In the genomic region with DNA sequence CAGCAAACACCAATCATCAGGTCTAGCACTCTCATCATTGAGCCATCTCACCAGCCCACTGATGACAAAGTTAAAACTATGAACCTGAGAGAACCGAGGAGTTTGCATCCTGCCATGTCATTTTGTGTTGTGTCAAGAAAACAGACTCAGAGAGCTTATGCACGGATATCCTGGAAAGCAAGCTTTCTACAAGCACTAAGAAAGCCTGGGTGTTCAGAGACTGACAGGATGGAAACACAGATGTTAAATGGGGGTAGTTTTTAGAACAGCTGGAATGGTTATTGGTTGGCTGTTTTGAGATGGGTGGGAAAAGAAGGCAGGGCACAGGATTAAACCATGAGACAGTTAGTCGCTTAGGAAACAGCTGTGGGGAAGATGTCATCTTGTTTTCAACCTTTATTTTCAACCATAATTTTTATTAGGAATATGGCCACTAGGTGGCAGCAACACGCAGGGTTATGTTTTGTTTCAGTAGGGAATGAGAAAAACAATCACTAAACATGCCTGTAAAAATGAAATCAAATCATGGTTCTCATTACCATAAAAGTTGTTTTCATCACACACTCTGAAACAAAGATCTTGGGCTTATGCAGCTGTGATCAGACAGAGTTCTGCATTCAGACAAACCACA, we compare ENCODE assay signal across 10 mouse cellular contexts. TPM values are rescaled to one million over a fixed set of nuclear protein-coding genes. Genes with fewer than 3 reads are reported as not detected.
DNase-seq lines count a peak whose midpoint lies in the region; ATAC-seq and TF ChIP-seq lines count a peak whose summit lies in the region.
"Had no signal": no experiment of that assay in that cellular context is flagged by ENCODE, and none has a peak within 500 bp of the region (broad histone marks: within the 10 kb centered on the region; RNA-seq: fewer than 3 reads in every experiment).

No protein-coding gene starts in this region.

- peak; percentile 6 to 33 for DNase-seq in kidney, adult 8-10 months
- DNase-seq in G1E (ENCODE audit: low spot score), result no peak
- peak; percentile 56 for DNase-seq in c-Kit-positive CD71-negative TER-119-negative erythroid progenitor cells, embryonic 14.5 days (ENCODE audit: low read depth)
- peak; percentile 84 for DNase-seq in forebrain, postnatal 0 days
- DNase-seq in layer of hippocampus, postnatal 14 days (ENCODE audit: low spot score in 2 of 2), result peak; percentile 50 to 65
- DNase-seq in midbrain, embryonic 11.5 days (ENCODE audit: low spot score, missing footprints), result peak; percentile 93
- DNase-seq in thymus, postnatal 14 days, result peak; percentile 58

- no peak overlapping the region for H3K27ac ChIP-seq in kidney, embryonic 15.5 days
- no peak overlapping the region for H3K27ac ChIP-seq in forebrain, postnatal 0 days (ENCODE audit: low read depth, low read length)
- no peak overlapping the region for H3K27ac ChIP-seq in midbrain, embryonic 11.5 days (ENCODE audit: low read depth, low read length)

- H3K36me3 ChIP-seq in kidney, embryonic 15.5 days, result no peaks in the 10 kb centered on the region
- H3K36me3 ChIP-seq in G1E (replicated peaks), result no peaks in the 10 kb centered on the region
- no peaks in the 10 kb centered on the region for H3K36me3 ChIP-seq in forebrain, postnatal 0 days (ENCODE audit: insufficient read depth)
- no peaks in the 10 kb centered on the region for H3K36me3 ChIP-seq in midbrain, embryonic 11.5 days (ENCODE audit: control insufficient read depth, insufficient read depth, low read length)

- no peaks in the 10 kb centered on the region for H3K4me1 ChIP-seq in kidney, embryonic 15.5 days
- no peaks in the 10 kb centered on the region for H3K4me1 ChIP-seq in G1E (ENCODE audit: insufficient read depth, low read depth, low read length)
- no peaks in the 10 kb centered on the region for H3K4me1 ChIP-seq in forebrain, postnatal 0 days (ENCODE audit: insufficient read depth)
- no peaks in the 10 kb centered on the region for H3K4me1 ChIP-seq in midbrain, embryonic 11.5 days (ENCODE audit: control insufficient read depth, insufficient read depth, low read length)

- H3K27me3 ChIP-seq in kidney, embryonic 15.5 days, result no peaks in the 10 kb centered on the region
- H3K27me3 ChIP-seq in G1E (ENCODE audit: insufficient read depth, low read length), result peaks cover 4% of the 10 kb centered on the region; the same call in 1 of the 2 replicates
- H3K27me3 ChIP-seq in forebrain, postnatal 0 days (ENCODE audit: insufficient read depth, low read length), result no peaks in the 10 kb centered on the region
- H3K27me3 ChIP-seq in midbrain, embryonic 11.5 days (ENCODE audit: control insufficient read depth, insufficient read depth, low read length), result no peaks in the 10 kb centered on the region

- H3K4me3 ChIP-seq in kidney, embryonic 15.5 days (replicated peaks), result no peak overlapping the region
- H3K4me3 ChIP-seq in G1E (ENCODE audit: low read depth, low read length), result no peak overlapping the region
- no peak overlapping the region for H3K4me3 ChIP-seq in forebrain, postnatal 0 days (ENCODE audit: low read depth, low read length)
- H3K4me3 ChIP-seq in midbrain, embryonic 11.5 days (ENCODE audit: low read depth, low read length), result no peak overlapping the region
- H3K4me3 ChIP-seq: erythroblast, embryonic 14.5 days had no signal

- H3K9ac ChIP-seq in kidney, embryonic 15.5 days, result no peak overlapping the region
- H3K9ac ChIP-seq in forebrain, postnatal 0 days, result no peak overlapping the region
- H3K9ac ChIP-seq in midbrain, embryonic 11.5 days (ENCODE audit: low read length), result no peak overlapping the region

- no peak for ATAC-seq in kidney, embryonic 15.5 days (replicated peaks; ENCODE audit: low FRiP score)
- ATAC-seq in G1E (ENCODE audit: extremely low read depth, insufficient number of reproducible peaks, low FRiP score, poor library complexity, severe bottlenecking), result no peak
- peak; percentile 78 for ATAC-seq in forebrain, postnatal 0 days
- no peak for ATAC-seq in midbrain, embryonic 11.5 days (ENCODE audit: low FRiP score)

- H3K4me2 ChIP-seq in kidney, embryonic 15.5 days, result no peak overlapping the region
- no peak overlapping the region for H3K4me2 ChIP-seq in forebrain, postnatal 0 days (ENCODE audit: low read depth)
- no peak overlapping the region for H3K4me2 ChIP-seq in midbrain, embryonic 11.5 days

- WGBS in kidney, embryonic 15.5 days, result 30% methylated on average over 4 of the region's 4 CpGs
- 29% methylated on average over 4 of the region's 4 CpGs for WGBS in forebrain, postnatal 0 days
- 37% methylated on average over 4 of the region's 4 CpGs for WGBS in midbrain, embryonic 11.5 days

- TF ChIP-seq CTCF in G1E (IDR thresholded peaks at IDR 0.05; ENCODE audit: low read depth, low read length), result 0 out of 2 replicates have a peak, but pooled peaks have one; percentile 1
- TF ChIP-seq CTCF in forebrain, postnatal 0 days (IDR thresholded peaks at IDR 0.05; ENCODE audit: low read depth), result peak; percentile 77

- H3K9me3 ChIP-seq in kidney, embryonic 15.5 days (replicated peaks), result no peaks in the 10 kb centered on the region
- H3K9me3 ChIP-seq in G1E (replicated peaks), result no peaks in the 10 kb centered on the region
- H3K9me3 ChIP-seq in forebrain, postnatal 0 days (ENCODE audit: low read length), result no peaks in the 10 kb centered on the region
- no peaks in the 10 kb centered on the region for H3K9me3 ChIP-seq in midbrain, embryonic 11.5 days (ENCODE audit: control insufficient read depth, low read length)

RNA-seq across cellular contexts. Expression of a gene that starts 18.3 kb away (rescaled TPM):
- 1.6 and 2.0 TPM in 2 replicates for polyA plus RNA-seq in kidney, embryonic 15.5 days (2015; fragmentation: Nextera tagmentation; extraction: Ambion mirVana)
- 2.8 and 3.4 TPM in 2 replicates for total RNA-seq in G1E (2014; fragmentation: Nextera tagmentation)
- total RNA-seq in G1E (2017), result 0.33 and 1.0 TPM in 2 replicates
- polyA plus RNA-seq in G1E (2012), result 0.13 and 0.22 TPM in 2 replicates
- total RNA-seq in forebrain, postnatal 0 days (2014; rRNA removed), result 5.7 and 6.5 TPM in 2 replicates
- 2.6 and 3.8 TPM in 2 replicates for polyA plus RNA-seq in forebrain, postnatal 0 days (2015; fragmentation: Nextera tagmentation; extraction: Ambion mirVana)
- total RNA-seq in layer of hippocampus, postnatal 14 days (2021), result 1 to 10 TPM; 2.2 TPM
- polyA plus RNA-seq in midbrain, embryonic 11.5 days (2014; fragmentation: Nextera tagmentation; extraction: Ambion mirVana), result 2.6 and 4.3 TPM in 2 replicates
- polyA plus RNA-seq: erythroblast, embryonic 14.5 days had no signal

RNA-seq across cellular contexts. Expression of a gene that starts 22.7 kb away (rescaled TPM):
- 0.23 and 0.24 TPM in 2 replicates for polyA plus RNA-seq in kidney, embryonic 15.5 days (2015; fragmentation: Nextera tagmentation; extraction: Ambion mirVana)
- total RNA-seq in G1E (2014; fragmentation: Nextera tagmentation) (not detected in 2 replicates), G1E (2017) (not detected in 2 replicates)
- polyA plus RNA-seq in G1E (2012), result not detected in 2 replicates
- total RNA-seq in forebrain, postnatal 0 days (2014; rRNA removed), result 7.1 and 8.2 TPM in 2 replicates
- 10.7 and 12.1 TPM in 2 replicates for polyA plus RNA-seq in forebrain, postnatal 0 days (2015; fragmentation: Nextera tagmentation; extraction: Ambion mirVana)
- total RNA-seq in layer of hippocampus, postnatal 14 days (2021), result 1 to 10 TPM in 1 of 2 experiments, under 1 TPM in 1; 0.41 to 1.8 TPM
- polyA plus RNA-seq in midbrain, embryonic 11.5 days (2014; fragmentation: Nextera tagmentation; extraction: Ambion mirVana), result 0.20 TPM in 1 of 2 replicates, not detected in the other
- polyA plus RNA-seq: erythroblast, embryonic 14.5 days had no signal

RNA-seq across cellular contexts. Expression of a gene that starts 31.9 kb away (rescaled TPM):
- 491 and 564 TPM in 2 replicates for polyA plus RNA-seq in kidney, embryonic 15.5 days (2015; fragmentation: Nextera tagmentation; extraction: Ambion mirVana)
- 239 and 247 TPM in 2 replicates for total RNA-seq in G1E (2014; fragmentation: Nextera tagmentation)
- 853 and 891 TPM in 2 replicates for total RNA-seq in G1E (2017)
- 110 and 140 TPM in 2 replicates for polyA plus RNA-seq in G1E (2012)
- total RNA-seq in forebrain, postnatal 0 days (2014; rRNA removed), result 295 and 371 TPM in 2 replicates
- polyA plus RNA-seq in forebrain, postnatal 0 days (2015; fragmentation: Nextera tagmentation; extraction: Ambion mirVana), result 535 and 605 TPM in 2 replicates
- 100 to 1,000 TPM; 308 to 321 TPM for total RNA-seq in layer of hippocampus, postnatal 14 days (2021)
- polyA plus RNA-seq in midbrain, embryonic 11.5 days (2014; fragmentation: Nextera tagmentation; extraction: Ambion mirVana), result 566 and 581 TPM in 2 replicates

RNA-seq across cellular contexts. Expression of a gene that starts 32.6 kb away (rescaled TPM):
- polyA plus RNA-seq in kidney, embryonic 15.5 days (2015; fragmentation: Nextera tagmentation; extraction: Ambion mirVana), result 151 and 158 TPM in 2 replicates
- total RNA-seq in G1E (2014; fragmentation: Nextera tagmentation), result 59.9 and 68.9 TPM in 2 replicates
- 42.7 and 45.2 TPM in 2 replicates for total RNA-seq in G1E (2017)
- 60.0 and 68.1 TPM in 2 replicates for polyA plus RNA-seq in G1E (2012)
- total RNA-seq in forebrain, postnatal 0 days (2014; rRNA removed), result 49.9 and 64.8 TPM in 2 replicates
- 62.2 and 77.7 TPM in 2 replicates for polyA plus RNA-seq in forebrain, postnatal 0 days (2015; fragmentation: Nextera tagmentation; extraction: Ambion mirVana)
- total RNA-seq in layer of hippocampus, postnatal 14 days (2021), result 10 to 100 TPM; 53.2 to 57.2 TPM
- polyA plus RNA-seq in midbrain, embryonic 11.5 days (2014; fragmentation: Nextera tagmentation; extraction: Ambion mirVana), result 132 and 136 TPM in 2 replicates

RNA-seq across cellular contexts. Expression of a gene that starts 40.8 kb away (rescaled TPM):
- not detected in 2 replicates for polyA plus RNA-seq in kidney, embryonic 15.5 days (2015; fragmentation: Nextera tagmentation; extraction: Ambion mirVana)
- total RNA-seq in G1E (2014; fragmentation: Nextera tagmentation), result not detected in 2 replicates
- total RNA-seq in G1E (2017), result not detected in 2 replicates
- polyA plus RNA-seq in G1E (2012), result not detected in 2 replicates
- not detected in 2 replicates for total RNA-seq in forebrain, postnatal 0 days (2014; rRNA removed)
- 0.18 and 0.23 TPM in 2 replicates for polyA plus RNA-seq in forebrain, postnatal 0 days (2015; fragmentation: Nextera tagmentation; extraction: Ambion mirVana)
- not detected for total RNA-seq in layer of hippocampus, postnatal 14 days (2021)
- not detected in 2 replicates for polyA plus RNA-seq in midbrain, embryonic 11.5 days (2014; fragmentation: Nextera tagmentation; extraction: Ambion mirVana)
- polyA plus RNA-seq: erythroblast, embryonic 14.5 days; lung, embryonic 16.5 days had no signal
